Mouse (Mus musculus) cerebellum, adult 2 months (tissue): Measurements from ENCODE around the gene Ptger3. TPM values are rescaled to one million over a fixed set of nuclear protein-coding genes. Genes with fewer than 3 reads are reported as not detected.

Source experiments
- DNase-seq, 2 experiments: peaks; one replicate each; pipeline ENCODE4 v3.0.0; 2021
- H3K27ac ChIP-seq: fragments of 200-500 bp; 2 replicates; pipeline ENCODE4 v1.5.1; 2012; ENCODE audit warnings: low read length, control low read depth, inconsistent platforms; ENCODE audit not compliant: insufficient read depth
- H3K27me3 ChIP-seq: fragments of 200-500 bp; 2 replicates; pipeline ENCODE4 v1.6.1; 2012; ENCODE audit warnings: inconsistent platforms, mild to moderate bottlenecking, low read length, moderate library complexity; ENCODE audit not compliant: control insufficient read depth, insufficient read depth
- H3K4me1 ChIP-seq: fragments of 200-500 bp; 2 replicates; pipeline ENCODE4 v1.6.1; 2011; ENCODE audit warnings: low read length; ENCODE audit not compliant: control insufficient read depth, insufficient read depth
- H3K4me3 ChIP-seq: fragments of 200-500 bp; replicated peaks from 2 replicates; pipeline ENCODE3; 2011; ENCODE audit warnings: mild to moderate bottlenecking, low read depth, low read length, control low read depth; ENCODE audit not compliant: insufficient read depth
- CTCF ChIP-seq: fragments of 200-500 bp; IDR thresholded peaks from 2 replicates; pipeline ENCODE4 v1.5.1; 2011; ENCODE audit warnings: low read depth, mild to moderate bottlenecking, control low read depth, low read length, moderate library complexity, borderline replicate concordance; ENCODE audit not compliant: insufficient read depth
- POLR2A ChIP-seq: fragments of 200-500 bp; IDR thresholded peaks from 2 replicates; pipeline ENCODE4 v1.6.1; 2011; ENCODE audit warnings: low read length, control low read depth, borderline replicate concordance; ENCODE audit not compliant: insufficient read depth
- WGBS: fragments of 180-500 bp; shearing (Covaris S2); methylation state at CpG from one replicate; pipeline ENCODE4 v1.1.7; 2018; 5-methylcytosine and 5-hydroxymethylcytosine counted together
- polyA plus RNA-seq: library from polyadenylated mRNA; depleted of rRNA; stranded (reverse); fragments of >200 nt; gene quantifications from 2 replicates; pipeline ENCODE4 v1.2.3, GENCODE M21; 2012

The Ptger3 gene
- polyA plus RNA-seq, 1 experiment: 0.34 TPM

DNA sequence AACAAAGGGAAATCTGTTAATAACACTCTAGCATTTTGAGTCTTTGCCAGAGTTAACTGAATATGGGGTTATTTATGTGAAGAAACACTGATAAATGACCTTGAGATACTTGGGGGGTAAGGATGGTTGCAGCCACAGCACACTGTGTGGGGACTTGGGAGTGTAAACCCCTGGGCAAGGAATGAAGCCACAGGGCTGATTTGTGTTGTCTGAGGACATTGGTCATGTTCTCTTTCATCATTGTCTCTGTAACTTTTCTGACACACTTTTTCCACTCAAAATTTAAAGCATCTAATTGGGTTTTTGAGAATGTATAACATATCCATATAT, 38.7 kb downstream of the Ptger3 start:
- H3K4me1 ChIP-seq: no peaks in the 10 kb centered on the region
- no peak overlapping the region for H3K27ac ChIP-seq
- no peaks in the 10 kb centered on the region for H3K27me3 ChIP-seq
- H3K4me3 ChIP-seq: no peak overlapping the region
- TF ChIP-seq POLR2A: no peak
- no peak for TF ChIP-seq CTCF
- DNase-seq: no peak

GRCm38 (mm10) chr3:157613542-157613941, 46.9 kb downstream of the Ptger3 start:
- Histone ChIP-seq H3K4me3 (no peak overlapping the region), H3K4me1 (no peaks in the 10 kb centered on the region), H3K27ac (no peak overlapping the region), H3K27me3 (no peaks in the 10 kb centered on the region)
- 36% methylated on average over 1 of the region's 1 CpGs for WGBS
- no peak for TF ChIP-seq POLR2A
- no peak for DNase-seq

- no peak for TF ChIP-seq POLR2A
- TF ChIP-seq CTCF: no peak
- Histone ChIP-seq H3K4me1 (no peaks in the 10 kb centered on the region), H3K4me3 (no peak overlapping the region), H3K27me3 (no peaks in the 10 kb centered on the region), H3K27ac (no peak overlapping the region)
- no peak for DNase-seq
These were observed 50.3 kb downstream of the Ptger3 start for GRCm38 (mm10) chr3:157616949-157617348.

- no peak for DNase-seq
- WGBS: 73% methylated on average over 3 of the region's 3 CpGs
- H3K27ac ChIP-seq: no peak overlapping the region
- no peaks in the 10 kb centered on the region for H3K27me3 ChIP-seq
- no peak for TF ChIP-seq POLR2A
- TF ChIP-seq CTCF: no peak
- no peak overlapping the region for H3K4me3 ChIP-seq
- H3K4me1 ChIP-seq: no peaks in the 10 kb centered on the region
These were observed 60.7 kb downstream of the Ptger3 start for GRCm38 (mm10) chr3:157627407-157627806.

GRCm38 (mm10) chr3:157630671-157631070, 64.0 kb downstream of the Ptger3 start:
- Histone ChIP-seq H3K27me3 (no peaks in the 10 kb centered on the region), H3K4me1 (no peaks in the 10 kb centered on the region), H3K4me3 (no peak overlapping the region), H3K27ac (no peak overlapping the region)
- no peak for DNase-seq
- TF ChIP-seq POLR2A: no peak
- TF ChIP-seq CTCF: no peak
- WGBS: 89% methylated on average over 5 of the region's 5 CpGs

GRCm38 (mm10) chr3:157631383-157631782, 64.7 kb downstream of the Ptger3 start:
- no peak for TF ChIP-seq POLR2A
- no peak for TF ChIP-seq CTCF
- Histone ChIP-seq H3K4me1 (no peaks in the 10 kb centered on the region), H3K27ac (no peak overlapping the region), H3K4me3 (no peak overlapping the region), H3K27me3 (no peaks in the 10 kb centered on the region)
- no peak for DNase-seq
- 79% methylated on average over 2 of the region's 2 CpGs for WGBS

GRCm38 (mm10) chr3:157634431-157634830, 67.7 kb downstream of the Ptger3 start:
- WGBS: 79% methylated on average over 3 of the region's 3 CpGs
- no peak for DNase-seq
- no peaks in the 10 kb centered on the region for H3K4me1 ChIP-seq
- TF ChIP-seq POLR2A: no peak
- TF ChIP-seq CTCF: no peak
- no peak overlapping the region for H3K27ac ChIP-seq
- no peak overlapping the region for H3K4me3 ChIP-seq
- no peaks in the 10 kb centered on the region for H3K27me3 ChIP-seq

DNA sequence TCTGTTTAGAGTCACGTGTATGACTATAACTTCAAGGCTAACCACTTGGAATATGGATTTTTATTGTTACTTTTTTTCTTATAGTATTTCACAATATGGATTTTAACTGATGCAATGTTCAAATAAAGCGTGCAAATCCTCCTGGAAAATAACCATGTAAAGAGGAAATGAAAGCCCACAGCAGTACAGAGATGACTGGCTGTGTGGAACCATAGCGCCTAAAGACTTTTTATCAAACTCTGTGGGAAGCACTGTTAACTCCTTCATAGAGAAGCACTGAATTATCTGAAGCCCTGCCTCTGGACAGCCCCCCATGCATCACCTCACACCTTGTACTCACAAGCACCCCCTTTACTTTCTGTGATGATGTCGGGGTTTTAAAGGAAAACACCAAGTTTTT, 69.0 kb downstream of the Ptger3 start:
- Histone ChIP-seq H3K27ac (no peak overlapping the region), H3K27me3 (no peaks in the 10 kb centered on the region), H3K4me1 (no peaks in the 10 kb centered on the region), H3K4me3 (no peak overlapping the region)
- WGBS: 75% methylated on average over 4 of the region's 4 CpGs
- TF ChIP-seq POLR2A (no peak), CTCF (no peak)
- DNase-seq: no peak

DNA sequence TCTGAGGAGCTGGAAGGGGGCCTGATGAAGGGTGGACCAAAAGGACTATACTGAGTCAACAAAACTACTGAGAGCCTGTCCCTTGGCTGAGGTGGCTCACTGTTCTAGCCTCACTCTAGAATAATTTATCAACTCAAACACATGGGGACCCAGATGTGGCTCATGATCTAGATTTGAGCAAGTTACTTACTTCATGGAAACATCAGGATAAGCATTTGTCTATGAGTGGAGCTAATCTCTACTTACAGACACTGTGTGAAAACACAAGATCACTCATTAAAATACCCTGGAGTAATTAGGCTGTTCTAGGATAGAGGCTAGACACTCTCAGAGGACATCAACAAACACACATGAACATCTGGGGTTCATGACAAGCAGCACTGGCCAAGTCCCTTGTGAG, 70.2 kb downstream of the Ptger3 start:
- no peaks in the 10 kb centered on the region for H3K27me3 ChIP-seq
- no peak for DNase-seq
- no peak overlapping the region for H3K27ac ChIP-seq
- H3K4me3 ChIP-seq: no peak overlapping the region
- no peak for TF ChIP-seq CTCF
- TF ChIP-seq POLR2A: no peak
- no peaks in the 10 kb centered on the region for H3K4me1 ChIP-seq
